Mouse (Mus musculus): ENCODE data around the gene Pagr1b.

DNA sequence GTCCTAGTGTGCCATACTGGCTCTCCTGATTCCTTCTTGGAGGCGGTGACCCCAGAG lies 40.6 kb downstream of the Pagr1b start, which contains the start of gene Cdipt:
- TF ChIP-seq CHD2 (IDR thresholded peaks at IDR 0.05; ENCODE audit: low read length) (no peak), POLR2A (IDR thresholded peaks at IDR 0.05; ENCODE audit: control insufficient read depth in 1 of 2, insufficient read depth in 1 of 2, low read depth in 1 of 2, low read length in 2 of 2, poor library complexity in 1 of 2) (no peak), CTCF (IDR thresholded peaks at IDR 0.05 in 2 of 3, conservative IDR thresholded peaks at IDR 0.05 in 1 of 3; ENCODE audit: control insufficient read depth in 1 of 3, insufficient read depth in 1 of 3, low read depth in 2 of 3, low read length in 3 of 3, poor library complexity in 1 of 3, severe bottlenecking in 1 of 3) (no peak)
